19 mouse cellular contexts compared by ENCODE assay signal in genomic region chr19:15802641-15803040, GRCm38 (mm10).
A peak's percentile ranks its signal among the peaks of the same experiment; 100 is the strongest.
DNase-seq lines count a peak whose midpoint lies in the region; ATAC-seq lines count a peak whose summit lies in the region.
"Had no signal": no experiment of that assay in that cellular context is flagged by ENCODE, and none has a peak within 500 bp of the region (broad histone marks: within the 10 kb centered on the region; RNA-seq: fewer than 3 reads in every experiment).

No protein-coding gene starts in this region.

- peaks cover 75% of the 10 kb centered on the region for H3K27me3 ChIP-seq in midbrain, embryonic 10.5 days (ENCODE audit: low read depth, poor library complexity, severe bottlenecking)
- H3K27me3 ChIP-seq in midbrain, embryonic 15.5 days (replicated peaks): peaks cover 24% of the 10 kb centered on the region
- peaks cover 70% of the 10 kb centered on the region for H3K27me3 ChIP-seq in forebrain, embryonic 10.5 days (ENCODE audit: poor library complexity, severe bottlenecking)
- H3K27me3 ChIP-seq in forebrain, embryonic 16.5 days (replicated peaks; ENCODE audit: control insufficient read depth, insufficient read depth, low read length): peaks cover 2% of the 10 kb centered on the region; the same call in 1 of the 2 replicates
- peaks cover 16% of the 10 kb centered on the region for H3K27me3 ChIP-seq in midbrain, embryonic 16.5 days (ENCODE audit: control insufficient read depth, insufficient read depth, low read depth, low read length)

- no peaks in the 10 kb centered on the region for H3K36me3 ChIP-seq in midbrain, embryonic 10.5 days
- no peaks in the 10 kb centered on the region for H3K36me3 ChIP-seq in midbrain, embryonic 15.5 days (replicated peaks)
- H3K36me3 ChIP-seq in forebrain, embryonic 10.5 days (replicated peaks): no peaks in the 10 kb centered on the region
- no peaks in the 10 kb centered on the region for H3K36me3 ChIP-seq in forebrain, embryonic 16.5 days (ENCODE audit: control insufficient read depth, insufficient read depth)
- no peaks in the 10 kb centered on the region for H3K36me3 ChIP-seq in midbrain, embryonic 16.5 days (ENCODE audit: control insufficient read depth, insufficient read depth, low read length)
- H3K36me3 ChIP-seq: embryonic facial prominence, embryonic 13.5 days; heart, embryonic 15.5 days had no signal

- WGBS in midbrain, embryonic 10.5 days: 52% methylated on average over 5 of the region's 5 CpGs
- 29% methylated on average over 5 of the region's 5 CpGs for WGBS in midbrain, embryonic 15.5 days
- WGBS in forebrain, embryonic 10.5 days: 48% methylated on average over 5 of the region's 5 CpGs
- 17% methylated on average over 5 of the region's 5 CpGs for WGBS in forebrain, embryonic 16.5 days
- WGBS in midbrain, embryonic 16.5 days: 26% methylated on average over 5 of the region's 5 CpGs

- H3K4me2 ChIP-seq in midbrain, embryonic 15.5 days: no peak overlapping the region
- peak overlapping the region; percentile 62; the same call in 1 of the 2 replicates for H3K4me2 ChIP-seq in forebrain, embryonic 16.5 days (ENCODE audit: low read length)
- H3K4me2 ChIP-seq in midbrain, embryonic 16.5 days (ENCODE audit: low read length): no peak overlapping the region

- peak; percentile 33 for DNase-seq in midbrain, embryonic 10.5 days (ENCODE audit: low spot score)
- peak; percentile 44 for DNase-seq in forebrain, embryonic 10.5 days (ENCODE audit: extremely low spot score, low spot score)
- no peak for DNase-seq in c-Kit-positive CD71-positive TER-119-positive erythroid progenitor cells, embryonic 14.5 days (ENCODE audit: low spot score)
- DNase-seq in urinary bladder, postnatal 10 days (ENCODE audit: low spot score): no peak
- DNase-seq in gastrocnemius, postnatal 10 days: no peak
- DNase-seq: adrenal gland, adult 2 months; cerebellum, adult 9-11 months; gastrocnemius, postnatal 25 days; heart, adult 2 months; heart, postnatal 4 days; kidney, adult 8-10 months; kidney, postnatal 14 days; liver; thymus, postnatal 36 days had no signal

- no peaks in the 10 kb centered on the region; the same call in 1 of the 2 replicates for H3K9me3 ChIP-seq in midbrain, embryonic 10.5 days (replicated peaks)
- no peaks in the 10 kb centered on the region for H3K9me3 ChIP-seq in midbrain, embryonic 15.5 days
- no peaks in the 10 kb centered on the region for H3K9me3 ChIP-seq in forebrain, embryonic 10.5 days
- no peaks in the 10 kb centered on the region for H3K9me3 ChIP-seq in forebrain, embryonic 16.5 days (ENCODE audit: control insufficient read depth, low read length)
- no peaks in the 10 kb centered on the region for H3K9me3 ChIP-seq in midbrain, embryonic 16.5 days (replicated peaks; ENCODE audit: control insufficient read depth, low read length, poor library complexity, severe bottlenecking)
- H3K9me3 ChIP-seq: heart, embryonic 15.5 days had no signal

- no peak overlapping the region for H3K9ac ChIP-seq in midbrain, embryonic 15.5 days
- H3K9ac ChIP-seq in forebrain, embryonic 16.5 days (replicated peaks; ENCODE audit: low read depth, low read length): no peak overlapping the region
- H3K9ac ChIP-seq in midbrain, embryonic 16.5 days (ENCODE audit: low read depth, low read length): no peak overlapping the region
- H3K9ac ChIP-seq: heart, embryonic 15.5 days had no signal

- H3K4me3 ChIP-seq in midbrain, embryonic 10.5 days: peak overlapping the region; percentile 16; the same call in 1 of the 2 replicates
- H3K4me3 ChIP-seq in midbrain, embryonic 15.5 days: no peak overlapping the region
- H3K4me3 ChIP-seq in forebrain, embryonic 10.5 days: peak overlapping the region; percentile 13; the same call in 1 of the 2 replicates
- no peak overlapping the region for H3K4me3 ChIP-seq in forebrain, embryonic 16.5 days (replicated peaks; ENCODE audit: low read length)
- H3K4me3 ChIP-seq in midbrain, embryonic 16.5 days (ENCODE audit: low read depth, low read length): no peak overlapping the region
- H3K4me3 ChIP-seq: heart, adult 2 months had no signal

- H3K27ac ChIP-seq in midbrain, embryonic 10.5 days (replicated peaks): peak overlapping the region; percentile 78
- no peak overlapping the region; the same call in 1 of the 2 replicates for H3K27ac ChIP-seq in midbrain, embryonic 15.5 days
- peak overlapping the region; percentile 80 for H3K27ac ChIP-seq in forebrain, embryonic 10.5 days
- H3K27ac ChIP-seq in forebrain, embryonic 16.5 days (ENCODE audit: low read length): peak overlapping the region; percentile 13; the same call in 1 of the 2 replicates
- H3K27ac ChIP-seq in midbrain, embryonic 16.5 days (ENCODE audit: low read length): peak overlapping the region; percentile 8
- H3K27ac ChIP-seq: embryonic facial prominence, embryonic 13.5 days; heart, adult 2 months; heart, embryonic 15.5 days had no signal

- no peak for ATAC-seq in midbrain, embryonic 15.5 days (replicated peaks)
- no peak for ATAC-seq in forebrain, embryonic 16.5 days
- ATAC-seq in midbrain, embryonic 16.5 days: 0 out of 2 replicates have a peak, but pooled peaks have one; percentile 27

- peaks cover 50% of the 10 kb centered on the region for H3K4me1 ChIP-seq in midbrain, embryonic 10.5 days
- H3K4me1 ChIP-seq in midbrain, embryonic 15.5 days: peaks cover 29% of the 10 kb centered on the region
- H3K4me1 ChIP-seq in forebrain, embryonic 10.5 days: peaks cover 54% of the 10 kb centered on the region
- peaks cover 31% of the 10 kb centered on the region for H3K4me1 ChIP-seq in forebrain, embryonic 16.5 days (replicated peaks; ENCODE audit: control insufficient read depth, insufficient read depth, low read length)
- peaks cover 35% of the 10 kb centered on the region for H3K4me1 ChIP-seq in midbrain, embryonic 16.5 days (ENCODE audit: control insufficient read depth, insufficient read depth, low read length)

Comparison
In these comparisons a context has a peak if more than half of its experiments do, and no peak if none do; other contexts are left out.
1. H3K4me3 ChIP-seq: peak in midbrain, embryonic 10.5 days (single experiment) and forebrain, embryonic 10.5 days (single experiment); none in midbrain, embryonic 15.5 days (single experiment), forebrain, embryonic 16.5 days (single experiment) and midbrain, embryonic 16.5 days (single experiment).
2. DNase-seq: peak in midbrain, embryonic 10.5 days (single experiment) and forebrain, embryonic 10.5 days (single experiment); none in c-Kit-positive CD71-positive TER-119-positive erythroid progenitor cells, embryonic 14.5 days (single experiment), urinary bladder, postnatal 10 days (single experiment) and gastrocnemius, postnatal 10 days (single experiment).